Mouse (Mus musculus): ENCODE measurements around the gene Cbs.

DNA sequence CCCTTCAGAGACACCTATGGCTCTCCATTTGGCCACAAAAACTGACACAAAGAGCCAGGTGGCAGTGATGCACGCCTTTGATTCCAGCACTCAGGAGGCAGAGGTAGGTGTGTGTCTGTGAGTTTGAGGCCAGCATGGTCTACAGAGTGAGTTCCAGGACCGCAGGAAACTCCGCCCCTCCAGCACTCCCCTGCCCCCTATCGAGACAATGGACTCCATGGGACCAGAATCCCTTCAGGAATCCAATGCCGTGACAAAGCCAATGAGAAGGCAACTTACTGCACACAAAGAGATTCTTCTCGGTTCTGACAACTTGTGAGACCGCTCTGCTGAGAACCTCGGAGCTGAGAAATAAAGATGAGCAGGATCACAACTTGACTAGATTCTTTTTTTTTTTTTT, 5.3 kb upstream of the Cbs start:
- TF ChIP-seq POLR2A (IDR thresholded peaks at IDR 0.05; ENCODE audit: low read depth, low read length) (no peak), CTCF (IDR thresholded peaks at IDR 0.05; ENCODE audit: extremely low read depth, insufficient read length, insufficient replicate concordance, low read depth, low read length) (no peak)

Data from small intestine, adult 2 months (tissue).